Mouse (Mus musculus): ENCODE data around the gene Tprg. TPM values are rescaled to one million over a fixed set of nuclear protein-coding genes. Genes with fewer than 3 reads are reported as not detected.

Gene Tprg
- polyA plus RNA-seq (2014; fragmentation: Illumina TruSeq; extraction: RNeasy Lipid Tissue Mini Kit (QIAGEN cat#74804); ENCODE audit: low replicate concordance) = not detected

DNA sequence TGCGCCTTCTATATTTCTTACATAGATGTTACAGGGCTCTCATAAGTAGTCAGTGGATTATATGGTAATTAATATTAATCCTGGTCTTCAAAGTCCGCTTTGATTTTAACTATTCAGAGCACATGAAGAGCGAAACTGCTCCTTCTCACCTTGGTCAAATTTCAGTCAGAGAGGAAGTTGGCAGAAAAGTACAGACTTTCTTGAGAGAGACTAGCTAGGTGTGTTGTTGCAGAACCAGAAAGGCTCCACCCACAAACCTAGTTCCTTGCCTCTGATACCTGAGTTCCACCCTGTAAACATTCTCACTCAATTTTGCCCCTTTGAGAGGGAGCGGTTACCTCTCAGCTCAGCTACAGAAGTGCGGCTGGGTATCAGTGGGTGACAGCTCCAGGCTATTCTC lies at the start of gene Tprg:
Tprg (plus strand) TSS at position 301 of the 400 bp plus-strand sequence.

